ENCODE assay signal across 8 mouse cellular contexts in genomic region chr19:14596941-14597916, GRCm38 (mm10). TPM values are rescaled to one million over a fixed set of nuclear protein-coding genes. Genes with fewer than 3 reads are reported as not detected.
A peak's percentile ranks its signal among the peaks of the same experiment; 100 is the strongest.
DNase-seq lines count a peak whose midpoint lies in the region; ATAC-seq and TF ChIP-seq lines count a peak whose summit lies in the region.

No protein-coding gene starts in this region.

- H3K9ac ChIP-seq in embryonic facial prominence, embryonic 15.5 days, result peak overlapping the region; percentile 91
- H3K9ac ChIP-seq in heart, embryonic 15.5 days, result peak overlapping the region; percentile 96

- H3K4me3 ChIP-seq in bone marrow, adult 2 months (replicated peaks; ENCODE audit: control insufficient read depth, low read depth, low read length), result peak overlapping the region; percentile 66
- peak overlapping the region; percentile 93 for H3K4me3 ChIP-seq in embryonic facial prominence, embryonic 15.5 days (replicated peaks)
- H3K4me3 ChIP-seq in heart, embryonic 15.5 days, result peak overlapping the region; percentile 98

- peak overlapping the region; percentile 100 for H3K27ac ChIP-seq in bone marrow, adult 2 months (ENCODE audit: control insufficient read depth, insufficient read depth, low read depth, low read length, poor library complexity)
- H3K27ac ChIP-seq in embryonic facial prominence, embryonic 15.5 days (replicated peaks), result peak overlapping the region; percentile 96
- H3K27ac ChIP-seq in heart, embryonic 15.5 days, result peak overlapping the region; percentile 95

- no peaks in the 10 kb centered on the region for H3K9me3 ChIP-seq in embryonic facial prominence, embryonic 15.5 days (replicated peaks)
- no peaks in the 10 kb centered on the region for H3K9me3 ChIP-seq in heart, embryonic 15.5 days (replicated peaks)

- peak; percentile 49 for DNase-seq in CD8-positive naive resting alpha-beta T cell, adult 2 months (ENCODE audit: low read depth in 2 of 2, low spot score in 2 of 2)
- peak; percentile 68 for DNase-seq in kidney, postnatal 14 days
- DNase-seq in lung, adult 18-20 months, result peak; percentile 37 to 49
- peak; percentile 5 for DNase-seq in ovary, adult 18-20 months (ENCODE audit: low spot score)
- peak; percentile 69 for DNase-seq in thymus, postnatal 0 days (ENCODE audit: low spot score)

- H3K36me3 ChIP-seq in embryonic facial prominence, embryonic 15.5 days, result no peaks in the 10 kb centered on the region
- no peaks in the 10 kb centered on the region for H3K36me3 ChIP-seq in heart, embryonic 15.5 days

- TF ChIP-seq CTCF in bone marrow, adult 2 months (IDR thresholded peaks at IDR 0.05; ENCODE audit: control insufficient read depth, insufficient read depth, low read length), result no peak

- H3K27me3 ChIP-seq in embryonic facial prominence, embryonic 15.5 days, result peaks cover 7% of the 10 kb centered on the region; the same call in 1 of the 2 replicates
- no peaks in the 10 kb centered on the region for H3K27me3 ChIP-seq in heart, embryonic 15.5 days

- H3K4me1 ChIP-seq in bone marrow, adult 2 months (ENCODE audit: control insufficient read depth, insufficient read depth, low read length), result peaks cover 2% of the 10 kb centered on the region; the same call in 1 of the 2 replicates
- peaks cover 29% of the 10 kb centered on the region for H3K4me1 ChIP-seq in embryonic facial prominence, embryonic 15.5 days
- H3K4me1 ChIP-seq in heart, embryonic 15.5 days (replicated peaks), result peaks cover 21% of the 10 kb centered on the region

- ATAC-seq in embryonic facial prominence, embryonic 15.5 days (ENCODE audit: insufficient number of reproducible peaks, low FRiP score, low TSS enrichment, low read depth), result no peak
- no peak for ATAC-seq in heart, embryonic 15.5 days (replicated peaks; ENCODE audit: insufficient number of reproducible peaks, insufficient read depth, low FRiP score, low read depth)

- WGBS in bone marrow, adult 2 months, result under 1% methylated on average over 120 of the region's 120 CpGs
- under 1% methylated on average over 120 of the region's 120 CpGs for WGBS in embryonic facial prominence, embryonic 15.5 days
- WGBS in heart, embryonic 15.5 days, result under 1% methylated on average over 113 of the region's 120 CpGs

- H3K4me2 ChIP-seq in embryonic facial prominence, embryonic 15.5 days (replicated peaks), result peak overlapping the region; percentile 59
- peak overlapping the region; percentile 70 for H3K4me2 ChIP-seq in heart, embryonic 15.5 days

- TF ChIP-seq POLR2A in bone marrow, adult 2 months (IDR thresholded peaks at IDR 0.05; ENCODE audit: borderline replicate concordance, control insufficient read depth, low read depth, low read length), result no peak; the same call in 1 of the 2 replicates

RNA-seq across cellular contexts. Expression of gene Tle4, which starts 0.6 kb away (rescaled TPM):
- polyA plus RNA-seq in bone marrow, adult 2 months (2011; ENCODE audit: insufficient read depth, insufficient read length, low replicate concordance, missing spikeins), result 7.0 and 11.6 TPM in 2 replicates
- polyA plus RNA-seq in embryonic facial prominence, embryonic 15.5 days (2015; fragmentation: Nextera tagmentation; extraction: Ambion mirVana), result 15.1 and 15.3 TPM in 2 replicates
- polyA plus RNA-seq in heart, embryonic 15.5 days (2015; fragmentation: Nextera tagmentation; extraction: Ambion mirVana), result 7.3 and 8.7 TPM in 2 replicates
- 10.0 and 11.8 TPM in 2 replicates for polyA plus RNA-seq in thymus, postnatal 0 days (2015; fragmentation: Nextera tagmentation; extraction: Ambion mirVana)

Comparison
In these comparisons a context has a peak if more than half of its experiments do, and no peak if none do; other contexts are left out.
1. DNase-seq: peak in every context shown above with its lines; median percentile 69 in thymus, postnatal 0 days; 68 in kidney, postnatal 14 days; 49 in CD8-positive naive resting alpha-beta T cell, adult 2 months; 43 in lung, adult 18-20 months; 5 in ovary, adult 18-20 months.